Mouse (Mus musculus) heart, postnatal 10 days (tissue): ENCODE measurements around the gene S1pr5. TPM values are rescaled to one million over a fixed set of nuclear protein-coding genes. Genes with fewer than 3 reads are reported as not detected.
"Not testable (repeated sequence)": the region's sequence is repeated elsewhere in the genome, so short reads cannot be mapped to it uniquely, and the experiment has no call there.

Experiments
- DNase-seq, 2 experiments: peaks; one replicate each; pipeline ENCODE4 v3.0.0; 2021
- intact Hi-C: fragments of 180-260 bp; cut with DNase I; formaldehyde crosslinking; loops from one replicate; pipeline ENCODE4 v1.15.1; 2025
- total RNA-seq, 2 experiments: library from RNA; stranded (reverse); gene quantifications; 2 replicates each; pipeline ENCODE4 v1.2.3; 2021

Gene S1pr5
- total RNA-seq, 2 experiments from 2014 or later = 0.41 to 0.50 TPM

GRCm38 (mm10) chr9:21269590-21269989 is 21.3 kb upstream of the S1pr5 start:
- intact Hi-C loops = loop anchor here (2.0 kb wide), 1 partner anchor 17 kb away; the partner anchor contains the start of gene Kri1
- not testable (repeated sequence) for DNase-seq

GRCm38 (mm10) chr9:21268305-21268704 is 20.1 kb upstream of the S1pr5 start:
- intact Hi-C loops = loop anchor here (2.0 kb wide), 1 partner anchor 18 kb away; the partner anchor contains the start of gene Kri1

GRCm38 (mm10) chr9:21266889-21267288 is 18.6 kb upstream of the S1pr5 start:
- no peak for DNase-seq
- intact Hi-C loops = no loop called here

More at GRCm38 (mm10) chr9:21268305-21268704, 20.1 kb upstream of the S1pr5 start:
- no peak for DNase-seq

GRCm38 (mm10) chr9:21265611-21266010 is 17.4 kb upstream of the S1pr5 start:
- intact Hi-C loops = loop anchor here (1.0 kb wide), 1 partner anchor 27 kb away; no protein-coding TSS in a partner anchor
- DNase-seq = peak in 1 of 2 experiments; percentile 34

GRCm38 (mm10) chr9:21265000-21265561 is 16.8 kb upstream of the S1pr5 start, which contains the start of gene Atg4d:
Gene Atg4d (plus strand): TSS chr9:21265293.
- DNase-seq = peak; percentile 99
- intact Hi-C loops = loop anchor here (1.0 kb wide), 1 partner anchor 27 kb away; no protein-coding TSS in a partner anchor

GRCm38 (mm10) chr9:21264272-21264999 is 16.2 kb upstream of the S1pr5 start:
- intact Hi-C loops = no loop called here
- DNase-seq = no peak

- DNase-seq = no peak
- intact Hi-C loops = no loop called here
These were observed 13.6 kb upstream of the S1pr5 start for GRCm38 (mm10) chr9:21261831-21262230.

- intact Hi-C loops = no loop called here
- no peak for DNase-seq
These were observed 12.3 kb upstream of the S1pr5 start for GRCm38 (mm10) chr9:21260491-21261040.

- intact Hi-C loops, DNase-seq: not testable (repeated sequence)
These were observed 8.1 kb upstream of the S1pr5 start for GRCm38 (mm10) chr9:21256349-21256748.

GRCm38 (mm10) chr9:21254690-21255089 is 6.4 kb upstream of the S1pr5 start:
- no peak for DNase-seq
- intact Hi-C loops = no loop called here

GRCm38 (mm10) chr9:21251116-21251735 is 3.0 kb upstream of the S1pr5 start:
- intact Hi-C loops = no loop called here
- DNase-seq = no peak

GRCm38 (mm10) chr9:21250509-21250908 is 2.3 kb upstream of the S1pr5 start:
- DNase-seq = peak; percentile 43 to 54
- intact Hi-C loops = no loop called here

GRCm38 (mm10) chr9:21249629-21250508 is 1.6 kb upstream of the S1pr5 start:
- DNase-seq = no peak
- intact Hi-C loops = no loop called here

- no peak for DNase-seq
- intact Hi-C loops = no loop called here
These were observed 1.9 kb downstream of the S1pr5 start for GRCm38 (mm10) chr9:21246342-21246741.

GRCm38 (mm10) chr9:21245113-21245487 is 3.1 kb downstream of the S1pr5 start:
- intact Hi-C loops = no loop called here
- DNase-seq = no peak

- intact Hi-C loops = no loop called here
- peak; percentile 36 to 42 for DNase-seq
These were observed 3.7 kb downstream of the S1pr5 start for GRCm38 (mm10) chr9:21244428-21245112.

GRCm38 (mm10) chr9:21243826-21244427 is 4.3 kb downstream of the S1pr5 start:
- DNase-seq = no peak
- intact Hi-C loops = no loop called here

- intact Hi-C loops = no loop called here
- DNase-seq = peak; percentile 83 to 88
These were observed 6.9 kb downstream of the S1pr5 start for GRCm38 (mm10) chr9:21241343-21241742.

- DNase-seq = no peak
- intact Hi-C loops = loop anchor here (2.0 to 5.0 kb wide), 2 partner anchors 51 to 118 kb away; partner anchors contain the start of gene Cdkn2d
These were observed 8.8 kb downstream of the S1pr5 start for GRCm38 (mm10) chr9:21239465-21239848.
